Mouse (Mus musculus) olfactory bulb, adult 2 months (tissue): ENCODE data around the gene Bcl9.

Experiments
- CTCF ChIP-seq: fragments of 200-500 bp; IDR thresholded peaks from 2 replicates; pipeline ENCODE4 v1.5.1; 2012; ENCODE audit warnings: low read depth, mild to moderate bottlenecking, low read length, moderate library complexity; ENCODE audit not compliant: insufficient read depth
- POLR2A ChIP-seq: fragments of 200-500 bp; IDR thresholded peaks from 2 replicates; pipeline ENCODE4 v1.6.1; 2012; ENCODE audit warnings: mild to moderate bottlenecking, low read depth, low read length, moderate library complexity; ENCODE audit not compliant: insufficient read depth

DNA sequence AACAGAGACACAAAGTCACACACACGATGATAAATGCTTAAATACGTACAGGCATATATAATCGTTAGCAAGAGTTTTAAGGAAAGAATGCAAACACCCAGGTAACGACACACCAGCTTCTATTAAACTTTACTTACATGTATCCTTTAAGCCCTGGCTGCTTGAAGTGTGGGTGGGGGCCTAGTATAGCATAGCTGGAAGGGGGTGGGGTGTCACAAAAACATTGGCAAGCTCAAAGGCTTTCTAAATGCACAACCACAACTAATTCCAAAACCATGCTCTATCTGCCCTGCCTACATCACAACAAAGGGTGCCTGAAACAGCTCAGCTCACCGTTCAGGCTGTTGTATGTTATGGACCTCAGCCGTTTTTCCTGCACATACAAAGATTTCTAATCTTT is 57.9 kb downstream of the Bcl9 start:
- TF ChIP-seq POLR2A (no peak), CTCF (no peak)
